Mouse (Mus musculus) kidney, adult 2 months (tissue): ENCODE data around the gene Fbxo6. TPM values are rescaled to one million over a fixed set of nuclear protein-coding genes. Genes with fewer than 3 reads are reported as not detected.
A peak's percentile ranks its signal among the peaks of the same experiment; 100 is the strongest.

Source experiments
- DNase-seq: peaks from one replicate; pipeline ENCODE4 v3.0.0; 2021
- H3K27ac ChIP-seq: fragments of 200-500 bp; 2 replicates; pipeline ENCODE4 v1.5.1; 2012; ENCODE audit warnings: low read depth, low read length, control low read depth, inconsistent platforms; ENCODE audit not compliant: insufficient read depth
- H3K27me3 ChIP-seq: fragments of 200-500 bp; replicated peaks from 2 replicates; pipeline ENCODE4 v1.6.1; 2012; ENCODE audit warnings: mild to moderate bottlenecking, moderate library complexity, low read length, inconsistent platforms; ENCODE audit not compliant: control insufficient read depth, insufficient read depth
- H3K36me3 ChIP-seq: fragments of 200-500 bp; 2 replicates; pipeline ENCODE4 v1.6.1; 2012; ENCODE audit warnings: mild to moderate bottlenecking, moderate library complexity, low read length, inconsistent platforms; ENCODE audit not compliant: control insufficient read depth, insufficient read depth
- H3K4me1 ChIP-seq: fragments of 200-500 bp; 2 replicates; pipeline ENCODE4 v1.6.1; 2011; ENCODE audit warnings: low read length; ENCODE audit not compliant: control insufficient read depth, insufficient read depth
- H3K4me3 ChIP-seq: fragments of 200-500 bp; 2 replicates; pipeline ENCODE4 v1.5.1; 2011; ENCODE audit warnings: mild to moderate bottlenecking, low read depth, low read length, control low read depth; ENCODE audit not compliant: insufficient read depth
- CTCF ChIP-seq: fragments of 200-500 bp; conservative IDR thresholded peaks from 2 replicates; pipeline ENCODE4 v1.5.1; 2011; ENCODE audit warnings: low read depth, mild to moderate bottlenecking, control low read depth, low read length, moderate library complexity, mixed read lengths; ENCODE audit not compliant: insufficient read depth, insufficient read length
- POLR2A ChIP-seq: fragments of 200-500 bp; IDR thresholded peaks from one replicate; pipeline ENCODE4 v1.6.1; 2011; ENCODE audit warnings: low read depth, low read length, control low read depth
- WGBS: fragments of 180-500 bp; shearing (Covaris S2); methylation state at CpG from one replicate; pipeline ENCODE4 v1.1.7; 2018; 5-methylcytosine and 5-hydroxymethylcytosine counted together
- polyA plus RNA-seq: library from polyadenylated mRNA; depleted of rRNA; stranded (reverse); fragments of >200 nt; gene quantifications from 2 replicates; pipeline ENCODE4 v1.2.3, GENCODE M21; 2012

Fbxo6 gene
- polyA plus RNA-seq, 1 experiment, result 58.2 TPM

DNA sequence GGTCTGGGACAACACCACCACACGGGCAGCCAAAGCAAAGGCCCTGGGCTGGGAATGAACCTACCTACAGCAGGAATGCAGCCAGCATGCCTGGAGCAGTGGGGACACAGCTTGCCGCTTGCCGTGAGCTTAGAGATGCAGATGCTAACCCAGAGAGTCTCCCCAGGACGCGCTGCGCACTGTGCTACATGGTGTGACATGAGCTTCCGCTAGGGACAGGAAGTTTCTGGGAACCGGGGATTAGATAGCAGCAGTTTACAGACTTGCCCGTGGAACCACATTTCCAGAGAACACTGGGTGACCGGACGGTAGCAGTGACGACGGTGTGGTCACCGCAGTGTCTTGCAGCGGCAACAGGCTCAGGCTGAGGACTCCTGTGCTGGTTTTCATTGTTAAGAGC lies 17.6 kb upstream of the Fbxo6 start:
- DNase-seq, result no peak
- Histone ChIP-seq H3K4me3 (no peak overlapping the region), H3K4me1 (no peaks in the 10 kb centered on the region), H3K27ac (no peak overlapping the region), H3K36me3 (no peaks in the 10 kb centered on the region), H3K27me3 (no peaks in the 10 kb centered on the region; the same call in 1 of the 2 replicates)
- TF ChIP-seq CTCF (no peak), POLR2A (no peak)
- 26% methylated on average over 15 of the region's 15 CpGs for WGBS

DNA sequence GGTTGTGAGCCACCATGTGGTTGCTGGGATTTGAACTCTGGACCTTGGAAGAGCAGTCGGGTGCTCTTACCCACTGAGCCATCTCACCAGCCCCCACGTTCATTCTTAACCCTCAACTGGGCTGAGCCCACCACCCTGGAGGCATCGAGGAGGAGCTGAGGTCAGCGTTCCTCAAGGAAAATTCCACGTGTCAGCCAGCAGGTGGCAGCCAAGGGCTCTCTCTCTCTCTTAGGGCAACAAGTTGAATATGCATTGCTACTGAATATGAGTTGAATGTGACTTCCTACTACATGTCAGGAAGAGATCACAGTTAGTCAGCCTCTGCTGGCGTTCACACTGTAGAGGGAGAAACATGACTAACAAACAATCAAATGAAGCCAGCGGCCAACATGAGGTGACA lies 16.3 kb upstream of the Fbxo6 start:
- 21% methylated on average over 7 of the region's 7 CpGs for WGBS
- Histone ChIP-seq H3K27me3 (no peaks in the 10 kb centered on the region; the same call in 1 of the 2 replicates), H3K27ac (no peak overlapping the region), H3K4me3 (no peak overlapping the region), H3K4me1 (no peaks in the 10 kb centered on the region), H3K36me3 (no peaks in the 10 kb centered on the region)
- TF ChIP-seq CTCF (peak; percentile 80), POLR2A (no peak)
- DNase-seq, result peak; percentile 49

DNA sequence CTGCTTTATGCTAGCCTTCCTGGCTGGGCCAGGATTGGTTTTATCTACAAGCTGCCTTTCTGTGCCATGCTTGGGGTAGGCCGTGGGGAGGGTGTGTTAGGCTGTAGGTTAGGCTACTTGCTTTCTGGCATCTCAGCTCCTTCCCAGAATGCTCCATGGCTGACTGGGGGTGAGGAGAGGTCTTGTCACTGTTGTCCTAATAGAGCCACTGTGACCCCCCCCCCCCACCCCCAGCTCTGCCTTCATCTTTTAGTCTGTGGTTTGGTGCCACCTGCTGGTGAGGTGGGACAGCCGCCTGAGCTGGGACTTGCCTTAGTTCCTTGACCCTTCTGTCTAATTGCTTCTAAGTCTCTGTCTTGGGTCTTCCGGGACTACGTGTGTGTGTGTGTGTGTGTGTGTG lies 15.0 kb upstream of the Fbxo6 start:
- 9% methylated on average over 4 of the region's 4 CpGs for WGBS
- H3K36me3 ChIP-seq, result no peaks in the 10 kb centered on the region
- H3K27ac ChIP-seq, result no peak overlapping the region
- H3K4me3 ChIP-seq, result no peak overlapping the region
- TF ChIP-seq CTCF (peak; percentile 64), POLR2A (no peak)
- no peaks in the 10 kb centered on the region for H3K27me3 ChIP-seq
- no peaks in the 10 kb centered on the region for H3K4me1 ChIP-seq
- DNase-seq, result peak; percentile 75

DNA sequence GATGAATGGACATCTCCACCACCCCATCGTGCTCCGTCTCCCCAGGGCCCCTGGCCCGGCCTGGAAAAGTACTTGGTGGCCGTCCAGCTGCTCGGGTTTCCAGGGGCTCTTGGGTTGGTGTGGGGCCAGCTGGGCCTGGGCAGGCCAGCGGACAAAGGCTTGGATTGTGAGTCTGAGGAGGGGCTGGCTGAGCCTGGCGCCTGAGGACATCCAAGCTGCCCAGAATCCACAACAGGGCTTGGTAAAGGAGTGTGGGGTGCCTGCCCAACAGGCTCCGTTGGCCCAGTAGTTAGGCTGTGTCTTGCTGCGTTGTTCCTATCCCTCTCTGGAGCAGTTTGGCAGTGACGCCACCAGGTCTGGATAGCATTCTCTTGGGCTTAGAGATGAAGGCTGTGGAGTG lies 14.5 kb upstream of the Fbxo6 start:
- TF ChIP-seq POLR2A, result no peak
- TF ChIP-seq CTCF, result no peak
- 10% methylated on average over 10 of the region's 10 CpGs for WGBS
- DNase-seq, result no peak
- Histone ChIP-seq H3K27me3 (no peaks in the 10 kb centered on the region), H3K27ac (no peak overlapping the region), H3K4me1 (no peaks in the 10 kb centered on the region), H3K4me3 (no peak overlapping the region), H3K36me3 (no peaks in the 10 kb centered on the region)

DNA sequence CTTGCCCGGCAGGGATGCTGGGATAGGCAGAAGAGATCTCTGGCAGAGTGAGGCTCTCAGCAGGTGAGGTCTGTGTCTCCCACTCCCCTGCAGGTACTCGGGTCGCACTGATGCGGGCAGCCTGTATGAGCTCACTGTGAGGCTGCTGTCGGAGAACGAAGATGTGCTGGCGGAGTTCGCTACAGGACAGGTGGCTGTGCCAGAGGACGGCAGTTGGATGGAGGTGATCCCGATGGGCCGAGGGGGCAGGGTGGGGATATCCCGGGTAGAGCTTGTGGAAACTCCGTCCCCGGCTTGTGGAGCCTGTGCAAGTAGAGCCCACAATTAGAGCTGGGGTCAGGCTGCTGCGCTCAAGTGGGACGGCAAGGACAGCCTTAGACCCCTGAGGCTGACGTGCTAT lies 13.6 kb upstream of the Fbxo6 start:
- 8% methylated on average over 17 of the region's 17 CpGs for WGBS
- DNase-seq, result no peak
- TF ChIP-seq POLR2A (no peak), CTCF (no peak)
- no peaks in the 10 kb centered on the region for H3K4me1 ChIP-seq
- no peak overlapping the region for H3K4me3 ChIP-seq
- H3K36me3 ChIP-seq, result no peaks in the 10 kb centered on the region
- H3K27me3 ChIP-seq, result no peaks in the 10 kb centered on the region
- no peak overlapping the region for H3K27ac ChIP-seq

DNA sequence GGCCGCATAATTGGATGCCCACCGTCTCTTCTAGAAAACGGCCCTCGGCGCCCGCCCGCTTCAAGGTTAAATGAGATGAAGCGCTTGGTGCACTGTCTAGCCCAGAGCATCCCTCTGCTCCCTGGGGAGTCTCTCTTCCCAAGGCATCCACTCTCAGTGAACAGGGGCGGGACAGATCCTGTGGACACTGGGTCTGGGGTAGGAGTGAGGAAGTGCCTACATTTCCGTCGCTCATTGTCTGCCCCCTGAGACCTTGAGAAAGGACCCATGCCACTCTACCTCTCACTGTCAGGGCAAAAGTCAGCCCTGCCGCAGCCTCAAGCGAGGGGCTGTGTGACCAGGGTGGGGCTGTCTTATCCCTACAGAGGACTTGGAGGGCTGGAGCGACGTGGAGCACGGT lies 12.5 kb upstream of the Fbxo6 start:
- Histone ChIP-seq H3K4me1 (no peaks in the 10 kb centered on the region), H3K36me3 (no peaks in the 10 kb centered on the region), H3K27ac (no peak overlapping the region), H3K27me3 (no peaks in the 10 kb centered on the region), H3K4me3 (no peak overlapping the region)
- 2% methylated on average over 16 of the region's 16 CpGs for WGBS
- DNase-seq, result no peak
- TF ChIP-seq CTCF, result no peak
- TF ChIP-seq POLR2A, result no peak

DNA sequence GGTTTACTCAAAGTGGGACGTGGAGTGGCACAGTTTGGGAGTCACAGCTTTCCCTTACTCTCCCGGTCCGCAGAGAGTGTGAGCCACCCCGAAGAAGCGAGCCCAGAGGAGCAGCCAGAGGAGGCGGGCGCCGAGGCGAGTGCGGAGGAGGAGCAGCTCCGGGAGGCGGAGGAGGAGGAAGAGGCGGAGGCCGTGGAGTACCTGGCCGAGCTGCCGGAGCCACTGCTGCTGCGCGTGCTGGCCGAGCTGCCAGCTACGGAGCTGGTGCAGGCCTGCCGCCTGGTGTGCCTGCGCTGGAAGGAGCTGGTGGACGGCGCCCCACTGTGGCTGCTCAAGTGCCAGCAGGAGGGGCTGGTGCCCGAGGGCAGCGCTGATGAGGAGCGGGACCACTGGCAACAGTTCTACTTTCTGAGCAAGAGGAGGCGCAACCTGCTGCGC lies 12.1 kb upstream of the Fbxo6 start:
- Histone ChIP-seq H3K4me3 (peak overlapping the region; percentile 9; the same call in 1 of the 2 replicates), H3K4me1 (no peaks in the 10 kb centered on the region), H3K27ac (no peak overlapping the region), H3K27me3 (no peaks in the 10 kb centered on the region), H3K36me3 (no peaks in the 10 kb centered on the region)
- DNase-seq, result peak; percentile 91
- WGBS, result under 1% methylated on average over 29 of the region's 29 CpGs
- TF ChIP-seq CTCF (peak; percentile 82), POLR2A (no peak)
